ENCODE assay signal across 8 mouse cellular contexts in the genomic region with DNA sequence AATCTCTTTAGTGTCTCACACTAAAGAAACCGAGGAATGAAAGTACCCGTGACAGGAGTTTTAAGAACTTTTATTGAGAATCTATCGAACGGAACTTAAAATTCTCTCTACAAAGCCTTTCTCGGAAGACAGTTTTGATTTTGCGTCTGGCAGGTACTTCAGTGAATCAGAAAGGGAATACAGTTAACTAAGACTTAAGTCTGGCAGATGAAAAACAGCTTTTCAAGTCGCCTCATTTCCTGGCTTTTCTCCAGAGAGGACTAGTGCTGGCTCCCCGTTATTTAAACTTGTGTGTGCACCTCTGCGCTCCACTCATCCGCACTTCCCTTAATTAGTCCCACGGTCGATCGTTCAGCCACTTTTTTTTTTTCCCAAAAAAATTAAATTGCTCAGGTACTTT. TPM values are rescaled to one million over a fixed set of nuclear protein-coding genes. Genes with fewer than 3 reads are reported as not detected.
A peak's percentile ranks its signal among the peaks of the same experiment; 100 is the strongest.
DNase-seq lines count a peak whose midpoint lies in the region; ATAC-seq and TF ChIP-seq lines count a peak whose summit lies in the region.

No protein-coding gene starts in this region.

- ATAC-seq in liver, embryonic 13.5 days (ENCODE audit: low read depth) = no peak
- ATAC-seq in stomach, embryonic 16.5 days (ENCODE audit: insufficient read depth, low FRiP score) = no peak

- no peaks in the 10 kb centered on the region; the same call in 1 of the 2 replicates for H3K9me3 ChIP-seq in liver, embryonic 13.5 days (replicated peaks)
- H3K9me3 ChIP-seq in stomach, embryonic 16.5 days (replicated peaks; ENCODE audit: control insufficient read depth, low read length) = 0 out of 2 replicates have a peak, but pooled peaks cover 4% of the 10 kb centered on the region

- H3K9ac ChIP-seq in liver, embryonic 13.5 days = peak overlapping the region; percentile 79
- H3K9ac ChIP-seq in stomach, embryonic 16.5 days (ENCODE audit: low read length) = no peak overlapping the region

- H3K4me2 ChIP-seq in liver, embryonic 13.5 days = peak overlapping the region; percentile 98
- peak overlapping the region; percentile 98 for H3K4me2 ChIP-seq in stomach, embryonic 16.5 days (ENCODE audit: low read depth, low read length)

- WGBS in liver, embryonic 13.5 days (ENCODE audit: insufficient replicate concordance) = 4% methylated on average over 13 of the region's 13 CpGs
- 5% methylated on average over 13 of the region's 13 CpGs for WGBS in stomach, embryonic 16.5 days

- peaks cover 71% of the 10 kb centered on the region for H3K27me3 ChIP-seq in liver, embryonic 13.5 days
- H3K27me3 ChIP-seq in stomach, embryonic 16.5 days (ENCODE audit: control insufficient read depth, insufficient read depth, low read length) = peaks cover 6% of the 10 kb centered on the region

- no peak for TF ChIP-seq POLR2A in brain, embryonic 14.5 days (IDR thresholded peaks at IDR 0.05; ENCODE audit: borderline replicate concordance, extremely low read depth, insufficient read depth, insufficient read length, poor library complexity, severe bottlenecking)

- peaks cover 87% of the 10 kb centered on the region for H3K4me1 ChIP-seq in liver, embryonic 13.5 days (replicated peaks)
- peaks cover 2% of the 10 kb centered on the region; the same call in 1 of the 2 replicates for H3K4me1 ChIP-seq in stomach, embryonic 16.5 days (ENCODE audit: control insufficient read depth, insufficient read depth, low read length)

- TF ChIP-seq CTCF in brain, embryonic 14.5 days (IDR thresholded peaks at IDR 0.05; ENCODE audit: borderline replicate concordance, extremely low read depth, insufficient read depth, insufficient read length) = no peak

- H3K4me3 ChIP-seq in liver, embryonic 13.5 days (replicated peaks) = peak overlapping the region; percentile 71
- H3K4me3 ChIP-seq in stomach, embryonic 16.5 days (replicated peaks; ENCODE audit: low read length) = peak overlapping the region; percentile 74

- no peak overlapping the region; the same call in 1 of the 2 replicates for H3K27ac ChIP-seq in liver, embryonic 13.5 days
- H3K27ac ChIP-seq in stomach, embryonic 16.5 days (ENCODE audit: low read length) = no peak overlapping the region

- peak; percentile 13 for DNase-seq in layer of hippocampus, adult 11-12 months (ENCODE audit: low spot score)
- no peak for DNase-seq in layer of hippocampus, adult 9-11 months
- peak; percentile 84 for DNase-seq in brain, embryonic 14.5 days (ENCODE audit: low read depth)
- DNase-seq in forelimb bud, embryonic 11.5 days (ENCODE audit: low read depth, low spot score) = peak; percentile 34
- no peak for DNase-seq in liver, embryonic 13.5 days
- DNase-seq in right cerebral cortex, postnatal 36 days (ENCODE audit: low spot score in 2 of 2) = no peak
- no peak for DNase-seq in testis, postnatal 14 days (ENCODE audit: low spot score)

- H3K36me3 ChIP-seq in liver, embryonic 13.5 days = no peaks in the 10 kb centered on the region
- no peaks in the 10 kb centered on the region for H3K36me3 ChIP-seq in stomach, embryonic 16.5 days (ENCODE audit: control insufficient read depth, insufficient read depth, low read length)

RNA-seq across cellular contexts. Expression of gene Rragd, which starts 1.4 kb away (rescaled TPM):
- 20.4 and 27.0 TPM in 2 replicates for polyA plus RNA-seq in brain, embryonic 14.5 days (2012; rRNA removed)
- 3.6 and 5.6 TPM in 2 replicates for polyA plus RNA-seq in liver, embryonic 13.5 days (2015; fragmentation: Nextera tagmentation; extraction: Ambion mirVana)
- polyA plus RNA-seq in stomach, embryonic 16.5 days (2015; fragmentation: Nextera tagmentation; extraction: Ambion mirVana) = 4.0 and 7.5 TPM in 2 replicates

RNA-seq across cellular contexts. Expression of gene Ankrd6, which starts 33.6 kb away (rescaled TPM):
- 11.6 and 19.1 TPM in 2 replicates for polyA plus RNA-seq in brain, embryonic 14.5 days (2012; rRNA removed)
- polyA plus RNA-seq in liver, embryonic 13.5 days (2015; fragmentation: Nextera tagmentation; extraction: Ambion mirVana) = 0.67 and 0.89 TPM in 2 replicates
- 5.6 and 6.3 TPM in 2 replicates for polyA plus RNA-seq in stomach, embryonic 16.5 days (2015; fragmentation: Nextera tagmentation; extraction: Ambion mirVana)

RNA-seq across cellular contexts. Expression of gene Ube2j1, which starts 47.0 kb away (rescaled TPM):
- polyA plus RNA-seq in brain, embryonic 14.5 days (2012; rRNA removed) = 36.6 and 46.6 TPM in 2 replicates
- polyA plus RNA-seq in liver, embryonic 13.5 days (2015; fragmentation: Nextera tagmentation; extraction: Ambion mirVana) = 32.7 and 43.2 TPM in 2 replicates
- polyA plus RNA-seq in stomach, embryonic 16.5 days (2015; fragmentation: Nextera tagmentation; extraction: Ambion mirVana) = 44.3 and 48.9 TPM in 2 replicates

Comparison
In these comparisons a context has a peak if more than half of its experiments do, and no peak if none do; other contexts are left out.
1. DNase-seq: peak in layer of hippocampus, adult 11-12 months (single experiment), brain, embryonic 14.5 days (single experiment) and forelimb bud, embryonic 11.5 days (single experiment); none in layer of hippocampus, adult 9-11 months (single experiment), liver, embryonic 13.5 days (single experiment), right cerebral cortex, postnatal 36 days (0 of 2) and testis, postnatal 14 days (single experiment).